Mouse (Mus musculus) hindbrain, postnatal 0 days (tissue): ENCODE measurements at regions not wholly inside any gene's neighbourhood (a gene's known extent, or its start where the extent isn't known, plus 50 kb on each side); places are given as distances from the start of the nearest gene placed in this dataset.
A peak's percentile ranks its signal among the peaks of the same experiment; 100 is the strongest.

Source experiments
- ATAC-seq: fragments of 200-750 bp; cut with Nextera tagmentation; 2 replicates; pipeline ENCODE4 v1.8.0; 2017; ENCODE audit warnings: mild to moderate bottlenecking, moderate TSS enrichment, moderate library complexity
- DNase-seq: peaks from one replicate; pipeline ENCODE4 v3.0.0-alpha.2; 2015; ENCODE audit warnings: low spot score
- H3K27ac ChIP-seq: fragments of 300-500 bp; sonication (generic); 2 replicates; pipeline ENCODE4 v1.5.1; 2014; ENCODE audit warnings: mild to moderate bottlenecking
- H3K27me3 ChIP-seq: fragments of 300-500 bp; sonication (generic); 2 replicates; pipeline ENCODE4 v1.6.1; 2014; ENCODE audit warnings: low read length, mixed read lengths; ENCODE audit not compliant: insufficient read depth
- H3K36me3 ChIP-seq: fragments of 300-500 bp; sonication (generic); 2 replicates; pipeline ENCODE4 v1.6.1; 2014; ENCODE audit warnings: low read length, mixed read lengths; ENCODE audit not compliant: insufficient read depth
- H3K4me1 ChIP-seq: fragments of 300-500 bp; sonication (generic); 2 replicates; pipeline ENCODE4 v1.6.1; 2014; ENCODE audit warnings: antibody characterized with exemption, low read length, mixed read lengths; ENCODE audit not compliant: insufficient read depth
- H3K4me2 ChIP-seq: fragments of 300-500 bp; sonication (generic); 2 replicates; pipeline ENCODE4 v1.6.1; 2014; ENCODE audit warnings: low read depth, mild to moderate bottlenecking, low read length, moderate library complexity, mixed read lengths
- H3K4me3 ChIP-seq: fragments of 300-500 bp; sonication (generic); 2 replicates; pipeline ENCODE4 v1.5.1; 2014; ENCODE audit warnings: low read length
- H3K9ac ChIP-seq: fragments of 300-500 bp; sonication (generic); replicated peaks from 2 replicates; pipeline ENCODE4 v1.6.1; 2014; ENCODE audit warnings: mild to moderate bottlenecking, low read length, moderate library complexity, mixed read lengths
- H3K9me3 ChIP-seq: fragments of 300-500 bp; sonication (generic); 2 replicates; pipeline ENCODE4 v1.6.1; 2016; ENCODE audit warnings: low read length, mixed read lengths
- CTCF ChIP-seq: IDR thresholded peaks from 2 replicates; pipeline ENCODE4 v1.5.1; 2016; ENCODE audit warnings: antibody characterized with exemption, control low read depth, low read depth
- WGBS: fragments of 180-500 bp; shearing (Covaris S2); extraction: QIAGEN DNeasy Blood & Tissue Kit; methylation state at CpG from one replicate; pipeline ENCODE4 v1.1.7; 2014; 5-methylcytosine and 5-hydroxymethylcytosine counted together

DNA sequence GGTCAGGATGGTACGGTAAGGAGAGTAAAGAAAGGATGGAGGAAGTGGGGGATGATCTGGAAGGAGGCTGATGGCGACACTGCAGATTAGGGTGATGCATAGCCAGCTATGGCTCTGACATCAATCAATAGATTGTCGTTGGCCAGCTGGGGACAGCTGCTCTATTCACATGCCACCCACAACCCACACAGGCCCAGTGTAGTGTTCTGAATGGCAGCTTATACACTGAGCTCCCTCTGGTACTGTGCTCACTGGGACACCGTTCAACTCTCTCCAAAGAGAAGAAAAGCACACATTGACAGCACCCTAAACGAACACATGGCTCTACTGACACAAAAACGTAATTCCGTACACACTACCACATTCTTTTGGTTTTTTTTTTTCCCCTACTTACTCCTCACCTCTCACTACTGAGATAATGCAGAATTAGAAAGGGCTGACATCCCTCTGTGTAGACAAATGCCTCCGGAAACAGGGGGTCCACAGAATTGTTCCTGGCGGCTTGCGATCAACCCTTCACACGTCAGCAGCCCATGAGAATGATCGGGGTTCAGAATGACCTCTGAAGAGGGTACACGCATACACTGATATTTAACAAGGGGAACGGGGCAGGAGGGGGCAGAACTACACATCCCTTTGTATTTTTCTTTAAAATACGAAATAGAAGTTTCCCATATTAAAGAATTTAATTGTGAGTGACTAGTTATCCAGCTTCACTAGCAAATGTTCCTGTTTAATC, 178.5 kb upstream of the Ipo5 start:
- TF ChIP-seq CTCF: no peak
- no peaks in the 10 kb centered on the region for H3K4me1 ChIP-seq
- no peaks in the 10 kb centered on the region for H3K36me3 ChIP-seq
- WGBS: 56% methylated on average over 15 of the region's 15 CpGs
- H3K27ac ChIP-seq: no peak overlapping the region
- DNase-seq (no peak), ATAC-seq (peak; percentile 76; the same call in 1 of the 2 replicates)
- no peak overlapping the region for H3K4me2 ChIP-seq
- H3K4me3 ChIP-seq: no peak overlapping the region
- no peak overlapping the region for H3K9ac ChIP-seq
- H3K9me3 ChIP-seq: no peaks in the 10 kb centered on the region
- H3K27me3 ChIP-seq: no peaks in the 10 kb centered on the region

DNA sequence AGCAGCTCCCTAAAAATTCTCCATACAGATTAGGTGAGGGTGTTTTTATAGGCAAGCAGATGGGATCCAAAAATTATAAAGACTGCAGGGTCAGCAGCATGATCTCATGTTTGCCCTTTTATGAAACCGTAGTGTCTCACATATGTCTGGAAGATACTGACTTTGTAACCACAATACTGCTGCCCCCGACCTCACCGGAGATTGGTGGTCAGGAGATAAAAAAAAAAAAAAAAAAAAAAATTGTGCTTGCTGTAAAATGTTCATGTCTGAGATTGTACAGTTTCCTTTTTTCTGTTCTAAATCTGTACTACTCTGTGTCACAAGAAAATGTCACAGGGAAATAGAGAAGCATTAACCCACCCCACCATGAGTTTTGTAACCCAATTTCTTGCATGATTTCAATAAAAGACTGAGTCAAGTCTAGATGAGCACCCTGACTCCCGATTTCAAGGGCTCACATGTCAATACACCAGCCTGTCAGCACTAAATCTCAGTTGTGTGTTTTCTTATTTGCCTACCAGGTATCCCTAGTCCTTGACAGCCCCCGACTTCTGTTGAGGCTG, 169.5 kb upstream of the Ipo5 start:
- Histone ChIP-seq H3K27me3 (no peaks in the 10 kb centered on the region), H3K4me2 (no peak overlapping the region), H3K27ac (no peak overlapping the region), H3K4me1 (no peaks in the 10 kb centered on the region), H3K4me3 (no peak overlapping the region), H3K9me3 (no peaks in the 10 kb centered on the region), H3K9ac (no peak overlapping the region), H3K36me3 (no peaks in the 10 kb centered on the region)
- 87% methylated on average over 5 of the region's 5 CpGs for WGBS
- TF ChIP-seq CTCF: no peak
- no peak for ATAC-seq
- no peak for DNase-seq

DNA sequence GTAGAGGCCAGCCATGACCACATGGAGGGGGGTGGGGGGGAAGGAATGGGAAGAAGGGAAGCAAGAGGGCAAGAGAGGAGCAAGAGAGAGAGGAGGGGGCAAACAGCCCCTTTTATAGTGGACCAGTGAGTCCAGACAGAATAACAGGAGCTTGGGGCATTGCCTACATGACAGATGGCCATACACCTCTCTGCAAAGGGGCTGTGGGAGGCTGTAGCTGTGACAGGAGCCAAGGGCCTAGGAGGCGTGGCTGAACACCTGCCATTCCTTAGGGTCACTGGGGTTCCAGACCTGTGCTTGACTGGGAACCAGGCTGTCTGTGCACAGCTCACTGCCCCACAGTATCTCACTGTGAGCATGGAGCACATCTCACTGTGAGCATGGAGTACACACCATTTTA, 157.0 kb upstream of the Ipo5 start:
- no peaks in the 10 kb centered on the region for H3K4me1 ChIP-seq
- no peak overlapping the region for H3K4me2 ChIP-seq
- H3K9ac ChIP-seq: no peak overlapping the region
- DNase-seq (no peak), ATAC-seq (no peak)
- no peak overlapping the region for H3K4me3 ChIP-seq
- WGBS: 93% methylated on average over 1 of the region's 1 CpGs
- H3K27ac ChIP-seq: no peak overlapping the region
- no peak for TF ChIP-seq CTCF
- no peaks in the 10 kb centered on the region for H3K27me3 ChIP-seq
- H3K36me3 ChIP-seq: no peaks in the 10 kb centered on the region
- H3K9me3 ChIP-seq: no peaks in the 10 kb centered on the region

DNA sequence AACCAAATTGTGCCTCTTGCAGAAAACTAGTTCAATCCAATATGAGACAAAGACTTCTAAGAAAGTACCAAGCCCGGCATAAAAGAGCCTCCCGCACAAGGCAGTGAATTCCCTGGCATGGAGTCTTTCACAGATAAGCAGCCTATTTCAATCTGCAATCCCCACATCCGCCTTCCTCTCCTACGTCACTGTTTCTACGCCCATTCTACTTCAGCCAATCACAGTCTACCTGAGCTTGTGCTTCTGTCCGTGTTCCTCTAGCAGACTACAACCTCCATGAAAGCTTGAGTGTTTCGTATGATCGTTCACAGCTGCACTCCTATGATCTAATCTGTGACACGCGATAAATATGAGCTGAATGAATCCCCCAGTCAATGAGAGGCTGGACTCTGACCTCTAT, 155.6 kb upstream of the Ipo5 start:
- no peak overlapping the region for H3K9ac ChIP-seq
- 80% methylated on average over 10 of the region's 10 CpGs for WGBS
- ATAC-seq (no peak), DNase-seq (no peak)
- H3K4me2 ChIP-seq: no peak overlapping the region
- H3K27ac ChIP-seq: no peak overlapping the region
- no peaks in the 10 kb centered on the region for H3K36me3 ChIP-seq
- H3K9me3 ChIP-seq: no peaks in the 10 kb centered on the region
- no peaks in the 10 kb centered on the region for H3K27me3 ChIP-seq
- H3K4me1 ChIP-seq: no peaks in the 10 kb centered on the region
- no peak overlapping the region for H3K4me3 ChIP-seq
- TF ChIP-seq CTCF: no peak

DNA sequence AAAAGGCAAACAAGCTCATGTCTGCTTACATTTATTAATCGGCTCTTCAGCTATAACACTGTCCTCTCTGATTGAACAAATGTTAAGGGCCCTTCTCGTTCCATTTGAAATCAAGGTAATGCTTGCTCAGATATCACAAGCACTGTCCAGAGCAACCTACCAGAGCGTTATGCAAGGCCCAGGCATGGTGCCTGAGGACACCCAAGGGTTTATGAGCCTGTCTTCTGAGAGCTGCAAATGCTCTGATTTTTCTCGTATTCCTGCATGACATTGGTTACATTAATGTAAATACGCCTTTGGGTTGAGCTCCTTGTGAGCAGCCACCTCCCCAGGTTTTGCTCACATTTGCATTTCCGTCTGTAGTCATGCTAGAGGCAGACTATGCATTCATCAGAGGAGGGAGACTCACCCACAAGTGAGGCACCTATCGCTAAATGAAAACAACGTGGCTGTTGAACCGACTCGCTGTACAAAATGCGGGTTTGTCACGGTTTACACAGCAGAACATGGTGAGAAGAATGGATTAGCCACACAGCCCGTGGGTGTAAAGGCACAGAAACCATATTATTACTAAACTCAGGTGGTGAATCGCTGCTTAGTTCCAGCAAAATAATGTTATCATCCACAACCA, 152.7 kb upstream of the Ipo5 start:
- no peaks in the 10 kb centered on the region for H3K27me3 ChIP-seq
- no peak overlapping the region for H3K27ac ChIP-seq
- DNase-seq (no peak), ATAC-seq (no peak)
- no peaks in the 10 kb centered on the region for H3K9me3 ChIP-seq
- H3K4me2 ChIP-seq: no peak overlapping the region
- H3K4me1 ChIP-seq: no peaks in the 10 kb centered on the region
- no peak overlapping the region for H3K4me3 ChIP-seq
- 63% methylated on average over 14 of the region's 14 CpGs for WGBS
- H3K36me3 ChIP-seq: no peaks in the 10 kb centered on the region
- no peak for TF ChIP-seq CTCF
- H3K9ac ChIP-seq: no peak overlapping the region

DNA sequence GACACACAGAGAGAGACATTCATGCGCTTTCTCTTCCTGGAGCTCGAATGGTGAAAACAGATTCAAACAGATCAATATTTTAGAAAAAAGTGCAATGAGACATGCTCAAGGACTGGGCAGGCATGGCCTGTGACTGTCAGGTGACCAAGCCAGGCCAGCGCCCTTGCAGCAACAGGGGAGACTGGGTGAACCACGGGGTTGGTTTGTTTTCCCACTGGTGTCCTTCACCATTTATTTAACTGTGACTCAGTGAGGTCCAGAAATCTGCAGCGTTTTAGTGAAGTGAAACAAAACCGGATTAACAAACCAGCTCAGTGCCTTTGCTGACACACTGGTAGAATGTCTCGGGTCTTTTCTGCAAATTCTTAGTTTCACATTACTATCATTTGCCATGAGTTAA, 148.9 kb upstream of the Ipo5 start:
- 75% methylated on average over 7 of the region's 7 CpGs for WGBS

DNA sequence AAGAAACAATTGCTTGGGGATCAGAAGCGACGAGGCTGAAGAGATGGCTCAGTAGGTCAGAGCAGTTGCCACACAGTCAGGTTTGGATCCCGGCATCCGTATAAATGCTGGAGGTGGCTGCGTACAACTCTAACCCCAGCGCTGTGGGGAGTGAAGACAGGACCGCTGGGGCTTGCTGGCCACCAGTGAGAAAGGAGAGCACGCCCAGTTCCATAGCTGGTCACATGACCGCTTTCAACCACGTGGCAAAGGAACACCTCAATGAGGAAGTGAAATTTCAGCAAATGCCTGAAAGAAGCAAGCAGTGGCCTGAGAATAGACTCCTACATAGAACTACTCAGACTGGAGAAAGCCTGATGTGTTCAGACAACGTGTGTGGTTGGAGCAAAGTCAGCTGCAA, 148.3 kb upstream of the Ipo5 start:
- no peaks in the 10 kb centered on the region for H3K27me3 ChIP-seq

More for the DNA sequence above, 148.9 kb upstream of the Ipo5 start:
- H3K27me3 ChIP-seq: no peaks in the 10 kb centered on the region
- ATAC-seq (no peak), DNase-seq (no peak)
- H3K4me2 ChIP-seq: no peak overlapping the region
- H3K9ac ChIP-seq: no peak overlapping the region
- no peaks in the 10 kb centered on the region for H3K4me1 ChIP-seq
- TF ChIP-seq CTCF: no peak
- no peaks in the 10 kb centered on the region for H3K36me3 ChIP-seq
- H3K27ac ChIP-seq: no peak overlapping the region
- H3K4me3 ChIP-seq: no peak overlapping the region
- H3K9me3 ChIP-seq: no peaks in the 10 kb centered on the region

More for the DNA sequence above, 148.3 kb upstream of the Ipo5 start:
- no peaks in the 10 kb centered on the region for H3K4me1 ChIP-seq
- no peak overlapping the region for H3K9ac ChIP-seq
- DNase-seq: no peak
- no peak for ATAC-seq
- no peak overlapping the region for H3K4me2 ChIP-seq
- no peak overlapping the region for H3K4me3 ChIP-seq
- H3K9me3 ChIP-seq: no peaks in the 10 kb centered on the region
- no peak overlapping the region for H3K27ac ChIP-seq
- no peak for TF ChIP-seq CTCF
- WGBS: 69% methylated on average over 11 of the region's 11 CpGs
- no peaks in the 10 kb centered on the region for H3K36me3 ChIP-seq
